ENCODE assay signal across 1 mouse cellular context in genomic region chr5:100032646-100033045, GRCm38 (mm10).
TF ChIP-seq lines count a peak whose summit lies in the region.

No protein-coding gene starts in this region.

TF ChIP-seq in MEL, 35 proteins besides CTCF, POLR2A, EP300 and RAD21 (continued from another document):
- no peak for TF ChIP-seq GABPA (IDR thresholded peaks at IDR 0.05; ENCODE audit: low read depth, low read length)
- TF ChIP-seq TCF12 (IDR thresholded peaks at IDR 0.05; ENCODE audit: low read depth, low read length): no peak
- no peak for TF ChIP-seq CHD1 (IDR thresholded peaks at IDR 0.05; ENCODE audit: low read depth, low read length)
- TF ChIP-seq JUND (IDR thresholded peaks at IDR 0.05; ENCODE audit: low read depth, low read length): no peak
- TF ChIP-seq UBTF (IDR thresholded peaks at IDR 0.05; ENCODE audit: borderline replicate concordance, insufficient read depth, low read depth, low read length): no peak
- TF ChIP-seq HCFC1 (IDR thresholded peaks at IDR 0.05; ENCODE audit: low read depth, low read length): no peak
- no peak for TF ChIP-seq ELF1 (IDR thresholded peaks at IDR 0.05; ENCODE audit: low read depth, low read length)
- no peak for TF ChIP-seq MXI1 (IDR thresholded peaks at IDR 0.05; ENCODE audit: low read depth, low read length)
- TF ChIP-seq GATA1 (IDR thresholded peaks at IDR 0.05; ENCODE audit: low read depth, low read length): no peak
- 0 out of 2 replicates have a peak, but pooled peaks have one; percentile 13 for TF ChIP-seq MYB (IDR thresholded peaks at IDR 0.05; ENCODE audit: low read depth, low read length)
- TF ChIP-seq BHLHE40 (IDR thresholded peaks at IDR 0.05; ENCODE audit: borderline replicate concordance, low read depth, low read length): no peak
- TF ChIP-seq RCOR1 (IDR thresholded peaks at IDR 0.05; ENCODE audit: low read depth, low read length): no peak
- no peak for TF ChIP-seq TBP (IDR thresholded peaks at IDR 0.05; ENCODE audit: low read depth, low read length)
- TF ChIP-seq POLR2AphosphoS2 (IDR thresholded peaks at IDR 0.05; ENCODE audit: low read length): peak; percentile 64; the same call in 1 of the 2 replicates
